Mouse (Mus musculus) large intestine, adult 2 months (tissue): ENCODE results near the gene Gm12117. TPM values are rescaled to one million over a fixed set of nuclear protein-coding genes. Genes with fewer than 3 reads are reported as not detected.

Experiments
- DNase-seq: peaks from one replicate; pipeline ENCODE4 v3.0.0-alpha.2; 2012; ENCODE audit warnings: low read depth, low spot score
- whole genome bisulfite sequencing: fragments of 180-500 bp; shearing (Covaris S2); methylation state at CpG from one replicate; pipeline ENCODE4 v1.1.7; 2018; 5-methylcytosine and 5-hydroxymethylcytosine counted together
- polyA plus RNA-seq: library from polyadenylated mRNA; depleted of rRNA; stranded (reverse); fragments of >200 nt; gene quantifications from 2 replicates; pipeline ENCODE4 v1.2.3, GENCODE M21; 2012; rRNA removed

Gene Gm12117
- polyA plus RNA-seq, result 0.26 TPM in 1 of 2 replicates, not detected in the other

GRCm38 (mm10) chr11:33276637-33277036 is at the start of gene Gm12117:
TSS of gene Gm12117 (minus strand) at chr11:33276737.
- DNase-seq, result no peak
- WGBS, result 97% methylated on average over 3 of the region's 3 CpGs

DNA sequence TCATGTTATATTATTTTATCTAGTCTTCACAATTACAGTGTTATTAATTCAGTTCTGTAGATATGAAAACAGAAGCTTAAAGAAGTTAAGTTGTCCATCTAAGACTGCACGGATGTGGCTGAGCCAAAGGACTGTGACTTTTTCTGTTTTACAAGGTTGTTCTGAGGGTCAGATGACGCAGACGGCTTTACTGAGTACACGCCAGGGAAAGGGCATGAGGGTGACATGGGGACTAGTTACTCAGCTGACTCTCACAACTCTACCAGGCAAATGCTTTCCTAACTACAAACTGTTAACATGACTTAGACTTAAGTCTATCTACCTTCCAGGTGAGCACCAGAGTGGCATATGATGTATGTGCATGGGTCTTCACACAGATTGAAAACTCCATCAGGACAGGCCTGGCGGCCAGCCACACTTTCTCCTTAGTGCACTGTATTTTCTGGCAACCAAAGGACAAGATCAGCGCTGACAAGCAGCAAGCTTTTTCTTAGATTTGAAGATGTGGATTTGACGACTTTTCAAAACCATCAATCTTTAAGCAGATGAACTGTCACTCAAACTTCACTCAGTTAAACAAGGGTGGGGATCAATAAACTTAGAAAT is 42.6 kb upstream of the Gm12117 start:
- WGBS, result 60% methylated on average over 7 of the region's 7 CpGs
- DNase-seq, result no peak

DNA sequence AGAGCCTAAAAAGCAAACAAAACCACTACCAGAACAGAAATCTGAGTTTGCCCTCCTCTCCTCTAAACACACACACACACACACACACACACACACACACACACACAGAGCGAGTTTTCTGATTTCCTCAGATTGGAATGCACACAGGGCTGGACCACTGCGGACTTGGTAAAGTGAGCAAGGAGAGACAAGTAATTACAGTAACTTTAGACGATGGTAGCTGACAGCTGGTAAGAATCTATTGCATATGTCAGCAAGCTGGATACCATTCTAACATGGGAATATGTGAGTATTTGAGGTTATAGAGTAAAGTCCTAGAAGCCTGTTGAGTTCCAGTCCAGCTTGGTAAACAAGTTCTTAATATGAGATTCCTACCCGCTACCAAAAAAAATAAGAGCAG is 33.0 kb upstream of the Gm12117 start:
- no peak for DNase-seq
- 31% methylated on average over 4 of the region's 4 CpGs for WGBS

- 80% methylated on average over 8 of the region's 8 CpGs for WGBS
- DNase-seq, result no peak
Observed at GRCm38 (mm10) chr11:33300859-33301258, 24.3 kb upstream of the Gm12117 start.

- WGBS, result 75% methylated on average over 11 of the region's 11 CpGs
- DNase-seq, result no peak
Observed at GRCm38 (mm10) chr11:33299371-33299770, 22.8 kb upstream of the Gm12117 start.

- WGBS, result 80% methylated on average over 8 of the region's 8 CpGs
- DNase-seq, result no peak
Observed at GRCm38 (mm10) chr11:33297121-33297520, 20.6 kb upstream of the Gm12117 start.

DNA sequence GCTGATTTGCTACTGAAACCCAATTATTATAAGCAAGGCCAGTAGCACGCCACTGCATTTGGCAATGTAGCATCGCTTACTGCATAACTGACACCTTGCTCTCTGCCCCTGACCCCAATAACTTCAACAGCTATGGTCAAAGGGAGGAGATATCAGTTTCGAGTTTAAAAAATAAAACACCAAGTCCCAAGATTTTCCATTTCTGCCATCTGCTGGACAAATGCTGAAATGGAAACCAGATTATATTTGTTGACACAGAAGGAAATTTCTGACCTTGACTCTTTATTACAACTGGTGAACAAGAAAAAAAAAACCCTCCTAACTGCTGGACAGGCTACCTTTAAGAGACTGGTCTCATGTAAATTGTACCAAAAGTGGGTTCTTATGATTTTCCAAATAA is 18.9 kb upstream of the Gm12117 start:
- DNase-seq, result no peak

GRCm38 (mm10) chr11:33294063-33294462 is 17.5 kb upstream of the Gm12117 start:
- no peak for DNase-seq
- WGBS, result 68% methylated on average over 6 of the region's 6 CpGs

More for the DNA sequence above, 18.9 kb upstream of the Gm12117 start:
- 30% methylated on average over 3 of the region's 3 CpGs for WGBS

GRCm38 (mm10) chr11:33278571-33278970 is 2.0 kb upstream of the Gm12117 start:
- DNase-seq, result no peak
- 83% methylated on average over 2 of the region's 2 CpGs for WGBS

DNA sequence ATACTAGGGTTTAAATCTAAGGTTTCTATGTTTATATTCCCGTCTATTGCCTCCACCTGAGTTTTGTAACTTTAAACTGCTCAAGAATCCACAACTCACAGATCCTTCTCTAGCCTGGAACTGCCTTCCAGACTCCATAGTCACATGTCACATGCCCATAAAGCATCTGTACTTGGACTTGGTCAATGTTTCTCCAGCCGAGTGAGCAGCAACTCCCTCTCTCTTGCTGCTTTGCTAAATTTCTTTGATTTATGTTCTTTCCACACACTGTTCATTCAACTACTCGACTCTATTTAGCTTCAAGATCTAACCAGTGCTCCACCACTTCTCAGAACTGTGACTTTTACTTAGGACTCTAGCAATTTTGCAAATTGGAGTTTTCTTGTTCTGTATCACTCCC is 1.7 kb downstream of the Gm12117 start:
- 54% methylated on average over 3 of the region's 3 CpGs for WGBS

GRCm38 (mm10) chr11:33274294-33274693 is 2.2 kb downstream of the Gm12117 start:
- 79% methylated on average over 1 of the region's 1 CpGs for WGBS

More for the DNA sequence above, 1.7 kb downstream of the Gm12117 start:
- no peak for DNase-seq

DNA sequence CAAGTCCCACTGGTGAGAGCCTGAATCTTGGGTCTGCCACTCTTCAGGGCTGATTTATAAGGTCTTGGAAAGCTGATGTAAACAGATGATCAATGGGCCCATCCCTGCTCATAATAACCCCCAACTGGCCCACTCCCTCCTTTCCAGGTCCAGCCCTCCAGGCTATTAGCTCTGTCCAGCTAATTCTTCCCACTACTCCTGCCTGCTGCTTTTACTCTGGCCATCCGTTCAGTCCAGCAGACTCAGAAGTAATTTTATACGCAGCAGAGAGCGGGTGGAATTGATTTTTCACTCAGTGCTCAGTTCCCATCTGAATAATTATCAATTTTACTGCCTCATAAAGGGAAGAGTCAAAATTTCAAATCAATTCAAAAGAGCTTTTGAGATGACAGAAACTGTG is 36.2 kb downstream of the Gm12117 start:
- no peak for DNase-seq
- 84% methylated on average over 3 of the region's 3 CpGs for whole genome bisulfite sequencing

More at GRCm38 (mm10) chr11:33274294-33274693, 2.2 kb downstream of the Gm12117 start:
- no peak for DNase-seq

GRCm38 (mm10) chr11:33234134-33234533 is 42.4 kb downstream of the Gm12117 start:
- 68% methylated on average over 3 of the region's 3 CpGs for WGBS
- no peak for DNase-seq

DNA sequence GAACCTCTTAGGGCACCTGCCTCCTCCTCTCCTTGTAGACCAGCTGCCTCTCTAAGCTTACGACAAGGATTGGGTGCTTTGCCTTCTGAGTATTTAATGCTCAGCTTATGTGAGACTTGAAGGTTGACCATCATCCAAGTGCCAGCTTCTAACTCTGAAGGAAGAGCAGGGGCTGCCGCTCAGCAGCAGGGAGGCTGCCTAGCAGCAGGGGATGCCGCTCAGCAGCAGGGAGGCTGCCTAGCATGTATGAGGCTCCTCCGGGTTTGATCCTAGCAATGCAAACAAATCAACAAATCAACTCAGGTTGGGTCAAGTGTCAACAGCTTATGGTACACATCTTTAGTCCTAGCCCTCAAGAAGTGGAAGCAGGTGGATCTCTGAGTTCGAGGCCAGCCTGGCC is 44.5 kb downstream of the Gm12117 start:
- WGBS, result 75% methylated on average over 5 of the region's 5 CpGs
- no peak for DNase-seq

DNA sequence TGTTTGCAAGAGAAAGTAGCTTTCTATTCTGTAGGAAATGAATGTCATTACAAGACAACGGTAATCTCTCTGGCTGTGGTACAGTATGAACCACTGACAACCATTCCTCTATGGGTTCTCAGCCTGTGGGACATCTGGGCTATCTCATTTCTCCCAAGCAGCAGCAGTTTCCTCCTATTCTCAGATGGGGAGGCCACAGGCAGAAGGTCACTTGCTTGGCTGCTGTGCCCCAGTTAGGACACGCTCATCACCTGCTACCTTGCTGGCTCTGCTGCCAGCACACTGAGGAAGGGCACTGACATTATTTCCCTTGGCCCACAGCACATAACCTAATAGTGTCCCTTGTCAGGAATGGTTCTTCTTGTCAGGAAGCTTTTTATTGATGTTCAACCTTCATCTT is 48.4 kb downstream of the Gm12117 start:
- DNase-seq, result no peak
- WGBS, result 84% methylated on average over 2 of the region's 2 CpGs

DNA sequence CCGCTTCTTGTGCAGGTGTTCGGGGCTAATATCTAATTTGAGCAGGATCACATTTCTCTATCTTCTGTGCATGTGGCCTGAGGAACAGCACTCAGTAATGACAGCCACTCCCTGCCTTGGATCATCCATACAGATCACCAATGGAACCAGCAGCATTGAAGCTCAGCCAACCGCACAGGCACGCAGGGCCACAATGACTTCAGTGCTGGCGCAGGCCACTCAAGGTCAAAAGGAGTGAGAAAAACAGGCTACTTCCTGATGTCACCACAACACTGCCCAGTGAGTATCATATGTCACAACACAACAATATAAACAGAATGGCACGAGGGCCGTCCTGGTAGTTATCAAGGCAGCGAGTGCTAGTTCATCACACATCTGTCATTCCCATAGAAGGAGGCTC is 50.0 kb downstream of the Gm12117 start:
- no peak for DNase-seq
- WGBS, result 83% methylated on average over 8 of the region's 8 CpGs

Other genes starting within 250 kb of the Gm12117 start
- gene Fgf18, start 129.3 kb downstream of the Gm12117 start, polyA plus RNA-seq, result 0.10 and 0.11 TPM in 2 replicates
- 89.1 and 109 TPM in 2 replicates for gene Npm1, start 113.5 kb downstream of the Gm12117 start, polyA plus RNA-seq
- not detected in 2 replicates for gene Tlx3, start 73.1 kb downstream of the Gm12117 start, polyA plus RNA-seq
- 0.21 and 0.29 TPM in 2 replicates for gene Ranbp17, start 237.0 kb upstream of the Gm12117 start, polyA plus RNA-seq